Mouse (Mus musculus) forebrain, embryonic 11.5 days (tissue): ENCODE data around the gene Tlr6. TPM values are rescaled to one million over a fixed set of nuclear protein-coding genes. Genes with fewer than 3 reads are reported as not detected.

Experiments used
- ATAC-seq: fragments of 200-750 bp; cut with Nextera tagmentation; replicated peaks from 2 replicates; pipeline ENCODE4 v1.8.0; 2017; ENCODE audit warnings: moderate TSS enrichment; ENCODE audit not compliant: low FRiP score
- DNase-seq: peaks from one replicate; pipeline ENCODE4 v3.0.0-alpha.2; 2017; ENCODE audit warnings: low spot score
- H3K27ac ChIP-seq: fragments of 300-500 bp; sonication (generic); 2 replicates; pipeline ENCODE4 v1.5.1; 2014; ENCODE audit warnings: low read depth, low read length
- H3K27me3 ChIP-seq: fragments of 300-500 bp; sonication (generic); 2 replicates; pipeline ENCODE4 v1.6.1; 2014; ENCODE audit warnings: mild to moderate bottlenecking, low read length, mixed read lengths; ENCODE audit not compliant: control insufficient read depth, insufficient read depth
- H3K36me3 ChIP-seq: fragments of 300-500 bp; sonication (generic); 2 replicates; pipeline ENCODE4 v1.6.1; 2014; ENCODE audit warnings: mild to moderate bottlenecking, low read length, moderate library complexity, mixed read lengths; ENCODE audit not compliant: control insufficient read depth, insufficient read depth
- H3K4me1 ChIP-seq: fragments of 300-500 bp; sonication (generic); replicated peaks from 2 replicates; pipeline ENCODE4 v1.6.1; 2014; ENCODE audit warnings: low read length, mixed read lengths; ENCODE audit not compliant: control insufficient read depth, insufficient read depth
- H3K4me2 ChIP-seq: fragments of 300-500 bp; sonication (generic); 2 replicates; pipeline ENCODE4 v1.6.1; 2014; ENCODE audit warnings: low read depth, mild to moderate bottlenecking, low read length, moderate library complexity, mixed read lengths; ENCODE audit not compliant: severe bottlenecking
- H3K4me3 ChIP-seq: fragments of 300-500 bp; sonication (generic); 2 replicates; pipeline ENCODE4 v1.5.1; 2014; ENCODE audit warnings: low read depth, low read length
- H3K9ac ChIP-seq: fragments of 300-500 bp; sonication (generic); 2 replicates; pipeline ENCODE4 v1.6.1; 2014; ENCODE audit warnings: low read length
- H3K9me3 ChIP-seq: fragments of 300-500 bp; sonication (generic); 2 replicates; pipeline ENCODE4 v1.6.1; 2016; ENCODE audit warnings: low read length, mixed read lengths; ENCODE audit not compliant: control insufficient read depth
- WGBS: fragments of 180-500 bp; shearing (Covaris S2); extraction: QIAGEN DNeasy Blood & Tissue Kit; methylation state at CpG from one replicate; pipeline ENCODE4 v1.1.7; 2014; 5-methylcytosine and 5-hydroxymethylcytosine counted together
- polyA plus RNA-seq: library from polyadenylated mRNA; unstranded; fragments of >200 nt; fragmentation: Nextera tagmentation; extraction: Ambion mirVana; gene quantifications from 2 replicates; pipeline ENCODE4 v1.2.1, GENCODE M21; 2014

The Tlr6 gene
- polyA plus RNA-seq, 1 experiment from 2014 or later = 0.32 TPM

DNA sequence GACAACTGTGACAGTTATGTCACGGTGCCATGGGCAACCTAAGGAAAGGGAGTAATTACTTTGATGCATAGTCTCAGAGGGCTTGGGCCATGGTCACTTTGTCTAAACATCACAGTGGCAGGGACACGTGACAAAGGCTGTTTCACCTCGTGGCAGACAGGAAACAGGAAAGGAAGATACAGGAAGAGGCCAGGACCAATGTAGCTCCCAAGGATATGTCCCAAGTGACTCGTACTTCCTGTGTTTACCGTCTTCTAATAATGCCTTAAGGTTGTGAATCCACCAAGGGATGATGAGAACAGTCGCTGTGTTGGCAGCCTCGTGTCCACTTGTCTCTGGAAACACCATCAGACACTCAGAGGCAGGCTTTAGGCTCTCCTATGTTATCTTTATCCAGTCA lies 26.1 kb upstream of the Tlr6 start:
- Histone ChIP-seq H3K4me3 (no peak overlapping the region), H3K27me3 (no peaks in the 10 kb centered on the region), H3K36me3 (no peaks in the 10 kb centered on the region), H3K4me1 (no peaks in the 10 kb centered on the region), H3K9ac (no peak overlapping the region), H3K9me3 (no peaks in the 10 kb centered on the region), H3K27ac (no peak overlapping the region), H3K4me2 (no peak overlapping the region)
- DNase-seq (no peak), ATAC-seq (no peak)
- 79% methylated on average over 7 of the region's 7 CpGs for WGBS

DNA sequence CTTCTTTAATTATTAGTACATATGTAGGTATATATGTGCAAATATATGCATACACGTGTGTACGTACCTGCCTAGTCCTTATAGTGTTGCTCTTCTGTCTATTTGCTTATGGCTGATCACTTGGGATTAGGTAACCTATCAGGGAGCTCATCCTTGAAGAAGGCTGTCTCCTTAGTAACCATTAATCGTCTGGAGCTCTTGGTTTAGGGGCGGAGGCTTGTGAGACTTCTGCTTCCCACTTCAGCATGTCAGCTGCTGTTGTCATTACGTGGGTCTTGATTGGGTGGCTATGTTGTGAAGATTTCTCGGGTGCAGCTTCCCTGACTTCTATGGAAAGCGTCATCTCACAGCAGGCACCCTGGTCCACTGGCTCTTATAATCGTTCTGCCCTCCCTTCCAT lies 17.2 kb upstream of the Tlr6 start:
- ATAC-seq = no peak
- 77% methylated on average over 8 of the region's 8 CpGs for WGBS
- no peak for DNase-seq

DNA sequence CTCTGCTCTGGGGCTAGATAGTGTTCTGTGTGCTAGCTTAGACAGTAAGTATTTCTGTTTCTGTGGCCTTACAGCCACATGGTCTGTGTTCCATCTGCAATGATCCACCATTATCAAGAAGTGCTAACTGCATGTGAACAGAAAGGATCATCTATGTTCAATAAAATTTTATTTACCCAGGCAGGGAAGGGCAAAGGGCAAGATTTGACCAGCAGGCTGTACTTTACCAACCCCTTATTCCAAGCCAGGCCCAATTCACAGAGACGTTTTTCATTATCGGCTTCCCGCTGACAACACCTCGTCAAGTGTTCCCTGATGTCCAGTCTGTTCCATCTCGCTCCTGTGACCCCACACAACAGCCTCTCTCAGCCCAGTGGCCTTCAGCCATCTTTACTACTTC lies 15.2 kb upstream of the Tlr6 start:
- no peak overlapping the region for H3K9ac ChIP-seq
- no peaks in the 10 kb centered on the region for H3K27me3 ChIP-seq
- WGBS = 77% methylated on average over 5 of the region's 5 CpGs
- no peak overlapping the region for H3K4me3 ChIP-seq
- H3K4me1 ChIP-seq = no peaks in the 10 kb centered on the region; the same call in 1 of the 2 replicates
- DNase-seq = no peak
- no peak overlapping the region for H3K27ac ChIP-seq
- no peaks in the 10 kb centered on the region for H3K36me3 ChIP-seq
- no peak overlapping the region for H3K4me2 ChIP-seq
- ATAC-seq = no peak
- H3K9me3 ChIP-seq = no peaks in the 10 kb centered on the region

More for the DNA sequence above, 17.2 kb upstream of the Tlr6 start:
- Histone ChIP-seq H3K36me3 (no peaks in the 10 kb centered on the region), H3K4me2 (no peak overlapping the region), H3K27ac (no peak overlapping the region), H3K4me1 (no peaks in the 10 kb centered on the region), H3K9ac (no peak overlapping the region), H3K27me3 (no peaks in the 10 kb centered on the region), H3K4me3 (no peak overlapping the region), H3K9me3 (no peaks in the 10 kb centered on the region)

DNA sequence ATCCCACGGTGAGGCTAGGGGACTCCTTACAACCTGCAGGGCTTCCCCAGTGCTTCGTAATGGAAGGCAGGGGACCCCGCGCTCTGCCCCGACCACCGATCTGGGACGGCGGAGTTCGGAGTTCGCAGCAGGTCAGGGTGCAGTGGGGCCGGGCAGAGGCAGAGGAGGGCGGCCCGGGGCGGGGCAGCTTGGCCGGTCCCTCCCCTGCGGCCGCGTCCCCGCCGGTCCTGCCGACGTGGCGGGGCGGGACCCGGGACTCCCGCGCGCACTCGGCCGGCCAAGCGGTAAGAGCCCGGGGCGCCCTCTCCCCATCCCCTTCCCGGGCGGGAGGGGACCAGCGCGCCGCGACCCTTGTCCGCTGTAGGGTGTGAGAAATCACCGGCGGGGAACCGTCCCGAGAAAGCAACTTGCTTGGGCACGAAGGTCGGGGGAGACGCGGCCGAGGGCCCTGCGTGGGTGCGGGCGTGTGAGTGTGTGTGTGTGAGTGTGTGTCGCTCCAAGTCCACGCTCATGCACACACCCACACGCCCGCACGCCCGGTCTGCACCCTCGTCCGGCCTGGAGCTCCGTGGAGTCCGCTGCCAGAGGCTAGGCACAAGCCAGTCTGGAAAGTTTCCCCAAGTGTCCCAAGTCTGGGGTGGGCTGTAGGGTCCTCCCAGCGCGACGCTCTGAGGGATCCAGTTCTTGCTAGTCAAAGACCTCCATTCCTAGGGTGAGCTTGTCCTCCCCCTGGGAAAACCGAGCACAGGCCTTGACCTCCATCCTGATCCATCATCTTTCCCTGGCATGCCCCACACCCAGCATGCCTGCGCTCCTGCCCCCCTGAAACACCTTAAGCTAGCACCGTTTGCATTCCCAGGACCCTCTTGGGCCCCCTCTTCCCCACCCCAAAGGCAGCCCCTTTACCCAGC lies 10.2 kb upstream of the Tlr6 start, which contains the start of gene Fam114a1:
Gene Fam114a1, plus strand, starts transcription at position 211 of the 911 bp plus-strand sequence.
- Histone ChIP-seq H3K4me2 (peak within 1 kb of the TSS; percentile 91), H3K36me3 (no peaks in the 10 kb centered on the region), H3K9me3 (no peaks in the 10 kb centered on the region), H3K27ac (no peak within 1 kb of the TSS), H3K4me3 (peak within 1 kb of the TSS; percentile 58), H3K4me1 (no peaks in the 10 kb centered on the region; the same call in 1 of the 2 replicates), H3K27me3 (no peaks in the 10 kb centered on the region), H3K9ac (peak within 1 kb of the TSS; percentile 71)
- WGBS = under 1% methylated on average over 61 of the region's 68 CpGs
- DNase-seq (peak; percentile 83), ATAC-seq (peak; percentile 82)

DNA sequence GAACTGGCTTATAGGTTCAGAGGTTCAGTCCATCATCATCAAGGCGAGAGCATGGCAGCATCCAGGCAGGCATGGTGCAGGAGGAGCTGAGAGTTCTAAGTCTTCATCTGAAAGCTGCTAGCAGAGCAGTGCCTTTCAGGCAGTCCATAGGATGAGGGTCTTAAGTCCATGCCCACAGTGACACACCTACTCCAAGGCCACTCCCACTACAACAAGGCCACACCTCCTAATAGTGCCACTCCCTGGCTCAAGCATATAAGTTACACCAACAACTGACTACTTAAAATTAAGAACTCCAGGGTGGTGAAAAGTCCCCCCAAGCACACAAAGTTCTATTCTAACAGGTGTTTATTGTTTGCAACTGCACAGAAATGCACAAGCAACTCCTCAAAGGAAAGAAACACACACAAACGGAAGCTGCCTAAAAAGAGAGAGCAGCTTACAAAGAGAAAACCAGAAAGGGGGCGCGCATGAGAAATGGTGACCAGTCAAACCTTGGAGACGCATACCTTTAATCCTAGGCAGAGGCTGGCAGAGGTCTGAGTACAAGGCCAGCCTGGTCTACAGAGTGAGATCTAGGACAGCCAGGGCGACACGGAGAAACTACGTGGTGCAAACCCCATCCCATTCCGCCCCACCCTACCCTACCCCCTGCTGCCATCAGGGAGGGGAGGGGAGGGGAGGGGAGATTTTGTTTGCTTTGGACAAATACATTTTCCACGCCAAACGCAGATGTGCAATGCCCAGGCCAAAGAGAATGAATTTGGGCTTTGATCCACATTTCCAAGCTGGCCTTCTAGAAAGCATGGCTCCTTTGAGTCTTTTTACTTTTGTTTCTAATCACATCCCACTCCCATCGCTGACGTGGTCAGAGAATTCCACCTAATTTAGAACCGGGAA lies 9.3 kb upstream of the Tlr6 start:
- no peaks in the 10 kb centered on the region for H3K9me3 ChIP-seq
- H3K4me2 ChIP-seq = peak overlapping the region; percentile 91
- H3K9ac ChIP-seq = peak overlapping the region; percentile 71
- no peaks in the 10 kb centered on the region; the same call in 1 of the 2 replicates for H3K4me1 ChIP-seq
- DNase-seq (peak; percentile 55), ATAC-seq (peak; percentile 60; the same call in 1 of the 2 replicates)
- H3K4me3 ChIP-seq = peak overlapping the region; percentile 58
- WGBS = 5% methylated on average over 14 of the region's 14 CpGs
- no peaks in the 10 kb centered on the region for H3K36me3 ChIP-seq
- H3K27me3 ChIP-seq = no peaks in the 10 kb centered on the region
- H3K27ac ChIP-seq = no peak overlapping the region

DNA sequence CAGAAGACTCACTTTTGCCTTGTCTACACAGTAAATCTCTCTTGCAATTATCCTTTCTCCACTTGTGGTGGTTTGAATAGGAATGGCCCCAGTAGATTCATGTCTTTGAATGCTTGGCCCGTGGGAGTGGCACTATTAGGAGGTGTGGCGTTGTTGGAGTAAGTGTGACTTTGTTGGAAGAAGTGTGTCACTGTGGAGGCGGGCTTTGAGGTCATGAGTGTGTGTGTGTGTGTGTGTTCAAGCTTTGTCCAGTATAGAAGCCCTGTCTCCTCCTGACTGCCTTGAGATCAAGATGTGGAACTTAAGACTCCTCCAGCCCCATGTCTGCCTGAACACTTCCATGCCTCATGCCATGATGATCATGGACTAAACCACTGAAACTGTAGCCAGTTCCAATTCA lies 3.8 kb upstream of the Tlr6 start:
- Histone ChIP-seq H3K4me3 (no peak overlapping the region), H3K27ac (no peak overlapping the region), H3K9ac (no peak overlapping the region), H3K4me2 (no peak overlapping the region), H3K9me3 (no peaks in the 10 kb centered on the region), H3K27me3 (no peaks in the 10 kb centered on the region), H3K36me3 (no peaks in the 10 kb centered on the region), H3K4me1 (no peaks in the 10 kb centered on the region)
- ATAC-seq = no peak
- DNase-seq = no peak
- WGBS = 93% methylated on average over 3 of the region's 3 CpGs

DNA sequence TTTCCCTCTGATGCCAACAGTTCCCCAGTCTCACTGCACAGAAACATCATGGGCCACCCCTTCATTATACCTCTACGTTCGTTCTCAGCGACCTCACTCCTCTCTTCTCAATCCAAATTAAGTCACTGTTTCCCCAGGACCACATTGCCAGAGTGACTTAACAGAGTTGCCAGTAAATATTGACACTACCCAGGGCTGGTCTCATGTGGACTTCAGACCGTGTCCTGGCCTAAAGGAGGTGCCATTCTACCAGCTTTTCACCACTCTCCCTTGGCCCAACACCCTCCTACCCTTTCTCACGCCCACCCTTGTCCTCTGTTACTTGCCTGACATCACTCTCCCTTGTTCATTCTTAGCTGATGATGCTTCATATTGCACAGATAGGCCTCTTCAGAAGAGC lies 3.4 kb upstream of the Tlr6 start:
- Histone ChIP-seq H3K9ac (no peak overlapping the region), H3K27ac (no peak overlapping the region), H3K27me3 (no peaks in the 10 kb centered on the region), H3K36me3 (no peaks in the 10 kb centered on the region), H3K9me3 (no peaks in the 10 kb centered on the region), H3K4me1 (no peaks in the 10 kb centered on the region), H3K4me2 (no peak overlapping the region), H3K4me3 (no peak overlapping the region)
- 87% methylated on average over 5 of the region's 5 CpGs for WGBS
- ATAC-seq = no peak
- DNase-seq = no peak

DNA sequence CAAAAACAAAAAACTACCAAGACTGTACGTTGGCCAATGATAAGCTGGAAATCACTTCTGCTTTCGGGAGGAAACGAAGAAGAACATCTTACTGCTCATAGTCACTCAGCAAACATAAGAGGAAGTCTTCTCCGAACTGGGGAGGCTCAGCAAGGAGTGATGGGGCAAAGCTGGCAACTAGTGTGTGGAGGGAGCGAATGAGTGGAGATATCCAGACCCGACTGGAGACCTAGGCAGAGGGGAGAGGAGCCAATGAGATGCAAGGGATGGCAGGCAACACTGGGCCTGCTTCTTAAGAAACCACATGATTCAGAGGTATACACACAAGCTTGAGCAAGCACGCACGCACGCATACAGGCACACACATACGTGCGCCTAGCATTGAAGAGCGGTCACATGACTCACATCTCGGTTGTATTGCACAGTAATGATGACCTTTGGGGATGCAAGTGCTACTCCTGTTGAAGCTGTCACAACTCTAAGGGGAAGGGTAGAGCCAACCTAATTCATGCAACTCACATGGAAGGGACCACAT lies 1.0 kb upstream of the Tlr6 start:
- Histone ChIP-seq H3K9ac (no peak overlapping the region), H3K27ac (no peak overlapping the region), H3K9me3 (no peaks in the 10 kb centered on the region), H3K36me3 (no peaks in the 10 kb centered on the region), H3K4me3 (no peak overlapping the region), H3K4me2 (no peak overlapping the region), H3K27me3 (no peaks in the 10 kb centered on the region), H3K4me1 (no peaks in the 10 kb centered on the region)
- WGBS = 94% methylated on average over 13 of the region's 13 CpGs
- DNase-seq = no peak
- ATAC-seq = no peak
